Mouse (Mus musculus) ES-Bruce4 (cell line): ENCODE results near the gene Foxa3. TPM values are rescaled to one million over a fixed set of nuclear protein-coding genes. Genes with fewer than 3 reads are reported as not detected.

ENCODE experiments used
- H3K27ac ChIP-seq: 2 replicates; pipeline ENCODE4 v1.5.1; 2012; ENCODE audit warnings: low read length, inconsistent platforms; ENCODE audit not compliant: insufficient read depth
- H3K27me3 ChIP-seq: 2 replicates; pipeline ENCODE4 v1.6.1; 2012; ENCODE audit warnings: mild to moderate bottlenecking, low read length, inconsistent platforms; ENCODE audit not compliant: control insufficient read depth, poor library complexity, insufficient read depth, severe bottlenecking
- H3K36me3 ChIP-seq: 2 replicates; pipeline ENCODE4 v1.6.1; 2012; ENCODE audit warnings: inconsistent platforms, mild to moderate bottlenecking, low read length, moderate library complexity; ENCODE audit not compliant: control insufficient read depth, poor library complexity, insufficient read depth, severe bottlenecking
- H3K4me1 ChIP-seq: one replicate; pipeline ENCODE4 v1.8.1; 2011; ENCODE audit warnings: low read length; ENCODE audit not compliant: control insufficient read depth, insufficient read depth
- H3K4me3 ChIP-seq: 2 replicates; pipeline ENCODE4 v1.5.1; 2011; ENCODE audit warnings: low read depth, mild to moderate bottlenecking, low read length
- H3K9ac ChIP-seq: 2 replicates; pipeline ENCODE4 v1.6.1; 2012; ENCODE audit warnings: low read depth, mild to moderate bottlenecking, inconsistent platforms; ENCODE audit not compliant: poor library complexity, severe bottlenecking
- H3K9me3 ChIP-seq: replicated peaks from 2 replicates; pipeline ENCODE4 v1.6.1; 2012; ENCODE audit warnings: mild to moderate bottlenecking, low read length, inconsistent platforms; ENCODE audit not compliant: control insufficient read depth, poor library complexity, insufficient read depth, severe bottlenecking
- CTCF ChIP-seq: IDR thresholded peaks from one replicate; pipeline ENCODE4 v1.8.1; 2011; ENCODE audit warnings: low read depth, low read length
- EP300 ChIP-seq: IDR thresholded peaks from 2 replicates; pipeline ENCODE4 v1.6.1; 2011; ENCODE audit warnings: low read depth, low read length; ENCODE audit not compliant: insufficient read depth
- POLR2A ChIP-seq: IDR thresholded peaks from one replicate; pipeline ENCODE4 v1.8.1; 2011; ENCODE audit warnings: low read length; ENCODE audit not compliant: insufficient read depth
- polyA plus RNA-seq: library from polyadenylated mRNA; stranded (reverse); fragments of >200 nt; gene quantifications from 2 replicates; pipeline ENCODE4 v1.2.4, GENCODE M21; 2011; ENCODE audit warnings: low read depth; ENCODE audit not compliant: missing spikeins, insufficient read depth, insufficient read length

Gene Foxa3
- polyA plus RNA-seq, 1 experiment: 2.5 TPM

DNA sequence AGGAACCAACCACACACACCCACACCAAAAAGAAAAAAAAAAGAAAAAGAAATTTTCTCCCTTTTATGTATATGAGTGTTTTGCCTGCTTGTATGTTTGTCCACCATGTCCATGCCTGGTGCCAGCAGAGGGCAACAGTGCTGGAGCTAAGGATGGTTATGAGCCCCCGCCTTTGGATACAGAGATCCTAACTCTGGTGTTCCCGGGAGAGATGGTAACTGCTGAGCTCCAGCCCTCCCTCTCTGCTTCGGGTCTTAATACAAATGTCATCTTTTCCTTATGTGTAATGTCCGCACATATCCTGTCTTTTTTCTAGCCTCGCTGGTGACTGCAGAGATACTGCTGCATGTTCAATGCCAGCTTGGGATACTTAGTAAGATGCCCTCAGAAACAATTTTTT lies 33.3 kb downstream of the Foxa3 start:
- Histone ChIP-seq H3K4me3 (no peak overlapping the region), H3K27ac (no peak overlapping the region), H3K9ac (no peak overlapping the region), H3K4me1 (no peaks in the 10 kb centered on the region), H3K36me3 (no peaks in the 10 kb centered on the region), H3K27me3 (no peaks in the 10 kb centered on the region), H3K9me3 (no peaks in the 10 kb centered on the region)
- TF ChIP-seq EP300 (no peak), POLR2A (no peak), CTCF (no peak)

DNA sequence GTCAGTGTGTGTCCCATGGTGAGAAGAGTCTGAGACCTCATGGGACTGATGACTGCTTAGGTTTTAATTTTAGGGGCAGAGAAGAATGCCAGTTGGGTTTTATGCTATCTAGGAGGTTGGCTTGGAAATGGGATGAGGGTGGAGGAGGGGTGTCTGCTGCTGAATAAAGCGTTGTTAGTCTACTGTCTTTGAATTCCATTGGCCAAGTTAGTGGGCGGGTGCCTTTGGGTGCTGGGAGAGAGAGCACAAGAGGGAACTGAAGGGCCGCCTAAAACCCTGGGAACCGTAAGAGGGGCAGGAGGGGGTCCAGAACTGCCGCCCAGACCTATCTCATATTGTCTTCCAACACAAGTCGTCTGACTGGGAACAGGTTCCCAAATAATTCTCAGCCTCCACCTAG lies 34.6 kb downstream of the Foxa3 start:
- Histone ChIP-seq H3K4me3 (no peak overlapping the region), H3K27me3 (no peaks in the 10 kb centered on the region), H3K4me1 (no peaks in the 10 kb centered on the region), H3K9me3 (no peaks in the 10 kb centered on the region), H3K27ac (no peak overlapping the region), H3K9ac (no peak overlapping the region), H3K36me3 (no peaks in the 10 kb centered on the region)
- TF ChIP-seq POLR2A (no peak), EP300 (no peak), CTCF (no peak)

DNA sequence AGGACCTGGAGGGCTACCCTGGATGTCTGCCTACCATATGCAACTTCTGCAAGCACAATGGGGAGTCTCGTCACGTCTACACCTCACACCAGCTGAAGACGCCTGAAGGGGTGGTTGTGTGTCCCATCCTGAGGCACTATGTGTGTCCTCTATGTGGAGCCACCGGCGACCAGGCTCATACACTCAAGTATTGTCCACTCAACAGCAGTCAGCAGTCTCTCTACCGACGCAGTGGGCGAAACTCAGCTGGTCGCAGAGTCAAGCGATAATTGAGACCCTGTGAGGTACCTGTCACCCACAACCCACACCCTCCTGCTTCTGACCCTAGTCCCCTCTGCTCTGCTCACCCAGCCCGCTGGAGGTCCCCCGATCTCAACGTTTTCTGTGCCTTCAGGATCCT lies 35.6 kb downstream of the Foxa3 start:
- TF ChIP-seq POLR2A (no peak), CTCF (no peak), EP300 (no peak)
- Histone ChIP-seq H3K36me3 (no peaks in the 10 kb centered on the region), H3K4me1 (no peaks in the 10 kb centered on the region), H3K9me3 (no peaks in the 10 kb centered on the region), H3K27ac (no peak overlapping the region), H3K27me3 (no peaks in the 10 kb centered on the region), H3K4me3 (no peak overlapping the region), H3K9ac (no peak overlapping the region)

DNA sequence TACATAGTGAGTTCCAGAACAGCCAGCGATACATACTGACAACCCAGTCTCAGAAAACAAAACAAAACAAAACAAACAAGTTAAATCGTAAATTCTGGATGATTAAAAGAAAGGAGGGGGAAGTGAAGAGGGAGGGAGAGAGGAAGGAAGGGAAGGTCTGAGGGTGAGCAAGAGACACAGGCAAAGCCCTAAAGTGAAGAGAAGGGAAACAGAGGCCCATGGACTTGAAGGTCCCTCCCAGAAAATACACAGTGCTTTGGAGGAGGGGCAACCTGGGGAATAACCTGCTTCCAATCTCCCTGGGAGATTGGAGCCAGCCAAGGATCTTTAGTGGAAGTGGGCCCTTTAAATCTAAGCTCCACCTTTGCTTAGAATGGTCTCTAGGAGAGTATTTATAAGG lies 36.2 kb downstream of the Foxa3 start, which contains the start of gene Nanos2:
Nanos2 (plus strand) TSS at position 301 of the 400 bp plus-strand sequence.
- TF ChIP-seq POLR2A (no peak), CTCF (no peak)
- H3K9me3 ChIP-seq: no peaks in the 10 kb centered on the region
- no peaks in the 10 kb centered on the region for H3K36me3 ChIP-seq

DNA sequence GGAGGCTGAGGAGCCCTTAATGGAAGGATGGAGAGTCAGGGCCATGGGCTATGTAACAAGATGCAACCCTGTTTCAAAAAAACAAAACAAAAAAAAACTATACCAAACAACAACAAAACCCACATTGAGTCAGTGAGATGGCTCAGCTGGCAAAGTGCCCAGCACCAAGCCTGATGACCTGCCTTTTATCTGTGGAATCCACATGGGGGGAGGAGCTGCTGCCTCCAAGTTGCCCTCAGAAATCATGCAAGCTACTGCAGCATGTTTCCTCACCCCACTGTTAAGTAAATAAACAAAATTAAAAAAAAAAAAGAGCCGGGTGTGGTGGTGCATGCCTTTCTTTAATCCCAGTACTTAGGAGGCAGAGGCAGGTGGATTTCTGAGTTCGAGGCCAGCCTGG lies 36.8 kb downstream of the Foxa3 start:
- Histone ChIP-seq H3K27ac (no peak overlapping the region), H3K4me3 (no peak overlapping the region), H3K36me3 (no peaks in the 10 kb centered on the region), H3K27me3 (no peaks in the 10 kb centered on the region), H3K4me1 (no peaks in the 10 kb centered on the region), H3K9ac (no peak overlapping the region), H3K9me3 (no peaks in the 10 kb centered on the region)
- TF ChIP-seq POLR2A (no peak), CTCF (no peak), EP300 (no peak)

More for the DNA sequence above, 36.2 kb downstream of the Foxa3 start, which contains the start of gene Nanos2:
- H3K4me1 ChIP-seq: no peaks in the 10 kb centered on the region
- H3K4me3 ChIP-seq: no peak within 1 kb of the TSS
- no peak within 1 kb of the TSS for H3K9ac ChIP-seq
- no peak within 1 kb of the TSS for H3K27ac ChIP-seq
- no peaks in the 10 kb centered on the region for H3K27me3 ChIP-seq

DNA sequence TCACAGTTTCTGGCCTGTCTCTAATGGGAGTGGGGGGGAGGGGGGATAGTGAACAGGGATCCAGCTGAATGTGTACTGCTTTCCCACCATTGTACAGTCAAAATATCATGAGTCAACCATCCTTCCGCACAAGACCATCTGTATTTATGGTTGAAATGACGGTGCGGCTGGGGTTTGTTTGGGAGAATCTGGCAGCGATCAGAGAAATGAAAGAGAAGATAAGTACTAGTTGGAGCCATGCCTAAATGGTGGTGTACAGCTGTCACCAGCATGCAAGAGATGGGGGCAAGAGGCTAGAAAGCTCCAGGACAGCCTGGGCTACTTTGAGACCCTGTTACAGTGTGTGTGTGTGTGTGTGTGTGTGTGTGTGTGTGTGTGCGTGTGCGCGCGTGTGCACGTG lies 45.0 kb downstream of the Foxa3 start:
- Histone ChIP-seq H3K27me3 (no peaks in the 10 kb centered on the region), H3K9ac (no peak overlapping the region), H3K27ac (no peak overlapping the region), H3K9me3 (no peaks in the 10 kb centered on the region), H3K4me3 (no peak overlapping the region), H3K36me3 (no peaks in the 10 kb centered on the region), H3K4me1 (no peaks in the 10 kb centered on the region)
- TF ChIP-seq CTCF: no peak
- TF ChIP-seq POLR2A: no peak
- TF ChIP-seq EP300: no peak
